Mouse (Mus musculus) frontal cortex, postnatal 25 days (tissue): ENCODE data around the gene Robo1.

ENCODE experiments used
- DNase-seq, 2 experiments: peaks; one replicate each; pipeline ENCODE4 v3.0.0; 2022; ENCODE audit warnings: low spot score in 2 of 2

The Robo1 gene

DNA sequence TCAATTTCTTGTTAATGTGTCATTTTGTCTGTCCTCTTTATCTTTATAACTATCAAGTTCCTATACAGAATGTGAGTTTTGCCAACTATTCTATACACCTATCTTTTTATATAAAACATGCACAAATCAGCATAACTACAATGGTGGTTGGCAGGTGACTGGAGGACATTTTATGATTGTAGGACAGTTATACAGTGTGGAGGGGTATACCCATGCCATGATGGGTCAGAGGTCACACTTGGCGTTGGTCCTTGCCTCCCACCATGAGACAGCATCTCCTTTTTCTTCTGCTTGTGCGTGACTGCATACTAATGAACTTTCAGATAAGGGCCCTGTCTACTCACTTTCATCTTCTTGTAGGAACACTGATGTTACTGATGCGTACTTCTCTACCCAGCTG is 427.5 kb downstream of the Robo1 start:
- DNase-seq, result no peak

- DNase-seq, result no peak
Measured at GRCm38 (mm10) chr16:72737154-72737553, 429.0 kb downstream of the Robo1 start.

GRCm38 (mm10) chr16:72740218-72740617 is 432.1 kb downstream of the Robo1 start:
- no peak for DNase-seq

- no peak for DNase-seq
Measured at GRCm38 (mm10) chr16:72747696-72748095, 439.6 kb downstream of the Robo1 start.

GRCm38 (mm10) chr16:72765128-72765913 is 457.2 kb downstream of the Robo1 start:
- DNase-seq, result no peak

DNA sequence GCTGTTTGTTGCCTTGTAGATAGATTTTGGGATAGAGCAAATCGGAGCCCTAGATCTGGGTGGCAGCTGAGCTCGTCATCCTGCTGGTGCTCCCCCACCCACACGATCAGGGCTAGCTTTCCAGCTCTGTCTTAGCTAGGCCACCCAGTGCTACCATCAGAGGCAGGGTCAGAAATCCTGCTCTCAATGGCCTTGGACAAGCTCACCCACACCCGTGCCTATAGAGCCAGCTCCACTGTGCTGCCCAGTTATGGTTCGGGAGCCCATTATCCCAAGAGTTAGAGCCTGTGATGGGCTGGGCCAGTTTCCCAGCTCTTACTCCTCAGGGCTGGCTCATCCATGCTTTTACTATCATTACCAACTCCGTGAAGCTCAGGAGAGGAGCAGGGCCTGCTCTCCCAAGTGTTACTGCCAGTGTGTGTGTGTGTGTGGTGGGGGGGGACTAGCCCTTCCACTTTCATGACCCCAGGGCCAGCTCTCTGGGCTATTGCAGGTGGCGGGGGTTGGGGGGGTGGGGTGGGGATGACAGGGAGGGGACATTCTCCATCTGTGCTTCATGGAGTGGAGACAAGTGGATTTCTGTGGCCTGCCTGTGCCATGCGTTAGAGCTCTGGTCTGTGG is 461.2 kb downstream of the Robo1 start:
- no peak for DNase-seq

DNA sequence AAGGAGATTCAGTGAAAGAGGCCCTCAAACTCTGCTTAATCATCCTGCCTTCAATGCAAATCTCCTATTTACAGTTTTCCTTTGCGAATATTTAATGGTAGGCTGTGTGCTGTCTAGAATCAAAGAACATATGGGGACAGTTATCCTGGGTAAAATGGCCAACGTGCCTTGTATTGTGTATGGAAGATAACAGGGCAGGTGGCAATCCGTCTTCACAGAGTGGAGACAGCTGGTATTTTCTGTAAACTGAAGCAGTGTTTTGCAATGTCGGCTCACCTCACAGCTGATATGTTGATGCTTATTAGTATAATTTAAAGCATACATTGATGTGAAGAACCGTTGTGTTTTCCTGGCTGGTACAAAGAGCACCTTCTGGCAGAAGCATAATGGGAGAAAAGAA is 464.2 kb downstream of the Robo1 start:
- no peak for DNase-seq

- DNase-seq, result no peak
Measured at GRCm38 (mm10) chr16:72773034-72773433, 464.9 kb downstream of the Robo1 start.

DNA sequence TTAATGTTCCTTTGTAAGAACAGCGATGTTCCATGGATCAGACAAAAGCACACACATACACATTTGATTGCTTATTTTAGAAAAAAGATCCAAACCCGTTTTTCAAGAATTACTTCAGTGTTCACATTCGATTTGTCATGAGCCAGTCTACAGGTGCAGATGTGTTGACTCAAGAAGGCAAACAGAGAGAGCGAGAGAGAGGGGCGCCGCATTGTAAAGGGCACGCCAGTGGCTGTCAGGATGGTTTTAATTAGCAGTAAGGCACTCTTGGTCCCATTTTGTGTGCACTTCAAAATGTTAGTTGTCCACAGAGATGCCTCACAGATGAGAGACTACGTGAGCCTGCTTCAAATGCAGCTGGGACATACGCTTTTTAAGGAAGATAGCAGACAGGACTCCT is 470.4 kb downstream of the Robo1 start:
- no peak for DNase-seq

- no peak for DNase-seq
Measured at GRCm38 (mm10) chr16:72782171-72782570, 474.1 kb downstream of the Robo1 start.

- no peak for DNase-seq
Measured at GRCm38 (mm10) chr16:72786079-72786478, 478.0 kb downstream of the Robo1 start.

DNA sequence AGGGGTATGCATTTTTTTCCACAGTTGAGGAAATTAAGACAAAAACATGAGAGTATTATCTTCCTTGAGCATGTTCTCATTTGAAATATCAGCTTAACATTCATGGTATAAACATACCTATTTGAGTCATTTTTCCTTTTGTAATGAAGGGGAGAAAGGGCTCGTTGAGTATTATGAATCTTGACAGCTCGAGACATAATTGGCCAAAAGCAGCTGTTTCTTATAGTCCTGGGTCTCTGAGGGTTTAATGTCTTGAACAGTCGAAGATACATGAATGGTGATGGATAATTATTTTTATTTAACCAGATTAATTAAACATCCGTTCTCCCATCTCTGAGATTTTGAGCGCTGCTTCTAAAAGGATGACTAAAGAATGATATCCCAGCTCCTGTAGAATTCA is 478.5 kb downstream of the Robo1 start:
- no peak for DNase-seq

- no peak for DNase-seq
Measured at GRCm38 (mm10) chr16:72788017-72788416, 479.9 kb downstream of the Robo1 start.

DNA sequence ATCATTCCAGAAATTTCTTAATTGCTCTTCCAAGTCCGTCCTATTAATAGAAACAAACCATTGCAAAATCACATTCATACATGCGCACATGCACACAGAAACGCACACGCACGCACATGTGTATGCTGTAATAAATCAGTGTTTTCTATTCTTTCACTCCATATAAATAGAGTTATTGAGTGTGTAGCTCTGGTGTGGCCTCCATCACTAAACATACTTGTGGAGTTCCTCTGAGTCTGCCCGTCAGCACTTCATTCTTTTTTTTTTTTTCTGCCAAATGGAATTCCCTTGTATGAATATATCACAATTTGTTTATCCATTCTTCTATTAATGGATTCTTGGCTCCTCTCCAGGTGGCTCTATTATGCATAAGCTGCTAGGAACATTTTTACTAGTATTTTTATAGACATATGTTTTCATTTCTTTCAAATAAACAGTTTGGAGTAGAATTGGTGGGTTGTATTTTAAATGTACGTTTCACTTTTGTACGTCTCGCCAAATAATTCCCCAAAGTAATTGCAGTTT is 483.1 kb downstream of the Robo1 start:
- no peak for DNase-seq

DNA sequence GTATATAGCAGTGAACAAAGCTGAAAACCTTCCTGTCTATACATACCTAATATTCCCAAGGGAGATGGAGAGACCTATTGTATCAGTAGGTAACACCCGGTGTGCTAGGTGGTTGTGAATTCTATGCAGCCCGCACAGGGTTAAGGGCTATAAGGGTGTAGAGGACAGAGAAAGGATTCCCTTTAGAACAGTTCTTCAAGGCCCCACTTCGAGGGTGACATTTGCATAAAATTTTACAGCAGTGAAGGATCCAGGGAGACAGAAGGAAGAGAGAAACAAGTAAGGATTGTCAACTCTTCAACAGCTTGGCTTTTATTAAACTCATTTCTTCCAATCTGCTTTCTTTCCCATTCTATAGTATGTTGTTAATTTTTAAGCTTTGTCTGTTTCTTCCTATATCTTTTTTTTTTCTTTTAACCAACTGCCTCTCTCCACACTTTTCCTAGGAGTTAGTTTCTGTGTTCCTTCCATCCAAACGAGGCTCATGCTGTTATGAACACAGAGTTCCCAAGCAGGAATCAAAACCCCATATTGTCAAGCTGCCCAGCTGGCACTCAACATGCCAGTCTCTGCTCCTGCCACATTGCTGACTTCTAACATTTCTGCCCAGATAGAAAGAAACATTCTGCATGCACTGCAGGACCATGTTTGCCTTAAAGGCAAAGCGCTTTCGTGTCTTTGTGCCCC is 486.7 kb downstream of the Robo1 start:
- DNase-seq, result no peak

- DNase-seq, result no peak
Measured at GRCm38 (mm10) chr16:72795379-72795712, 487.2 kb downstream of the Robo1 start.

- no peak for DNase-seq
Measured at GRCm38 (mm10) chr16:72798405-72798949, 490.4 kb downstream of the Robo1 start.

- no peak for DNase-seq
Measured at GRCm38 (mm10) chr16:72800121-72800749, 492.1 kb downstream of the Robo1 start.

- DNase-seq, result no peak
Measured at GRCm38 (mm10) chr16:72800788-72801187, 492.7 kb downstream of the Robo1 start.

GRCm38 (mm10) chr16:72808351-72808750 is 500.2 kb downstream of the Robo1 start:
- no peak for DNase-seq

- no peak for DNase-seq
Measured at GRCm38 (mm10) chr16:72810942-72811341, 502.8 kb downstream of the Robo1 start.

DNA sequence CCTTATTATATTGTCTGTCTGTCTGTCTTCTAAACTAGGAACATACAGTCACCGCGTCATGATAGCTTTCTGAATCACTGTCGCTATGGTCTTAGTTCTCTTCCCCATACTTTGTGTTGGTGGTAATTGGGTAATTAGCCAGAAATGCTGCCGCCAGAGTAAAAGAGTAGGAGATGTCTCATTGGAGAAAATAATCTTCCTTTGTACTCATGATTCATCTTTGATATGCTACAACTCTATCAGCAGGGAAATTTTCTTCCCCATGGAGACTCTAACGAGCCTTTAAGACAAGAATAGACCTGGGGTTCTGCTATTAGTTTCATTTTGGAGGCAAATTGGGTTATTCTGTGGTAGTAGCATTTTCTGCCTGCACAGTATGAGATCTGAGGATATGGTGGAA is 503.4 kb downstream of the Robo1 start:
- DNase-seq, result no peak
